Mouse (Mus musculus): ENCODE measurements at regions not wholly inside any gene's neighbourhood (a gene's known extent, or its start where the extent isn't known, plus 50 kb on each side); places are given as distances from the start of the nearest gene placed in this dataset.

DNA sequence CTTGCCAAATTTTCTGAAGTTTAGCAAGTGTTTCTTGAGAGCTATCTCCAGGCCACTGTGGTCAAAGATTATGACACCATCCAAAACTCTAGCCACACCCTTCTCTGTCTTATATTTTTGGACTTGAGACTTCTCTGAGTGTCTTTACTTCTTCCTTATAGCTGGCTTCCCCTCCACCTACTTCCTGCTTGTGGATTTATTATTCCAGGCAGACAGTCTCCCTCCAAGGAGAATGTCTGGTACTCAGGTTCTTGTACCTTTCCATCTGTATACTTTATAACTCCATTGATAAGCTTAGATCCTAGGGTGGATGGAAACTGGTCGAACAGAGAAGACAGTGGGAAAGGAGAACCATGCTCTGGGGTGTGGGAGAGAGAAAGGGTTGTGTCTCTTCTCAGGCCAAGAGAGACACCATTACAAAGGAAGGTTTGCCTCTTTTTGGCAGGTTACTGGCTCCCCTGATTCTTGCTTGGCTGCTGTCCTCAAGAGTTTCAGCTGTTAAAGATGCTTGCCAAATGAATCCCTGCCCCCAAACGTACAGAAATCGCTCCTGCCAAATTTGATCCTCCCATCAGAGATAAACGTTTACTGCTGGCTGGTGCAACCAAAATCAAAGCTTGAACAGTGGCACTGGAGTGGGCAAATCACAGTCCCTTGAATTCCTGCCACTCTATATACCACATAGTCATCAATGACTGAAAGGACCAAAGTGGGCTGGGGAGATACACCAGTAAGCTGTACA lies 125.5 kb downstream of the Rps24 start:
- DNase-seq (no peak), ATAC-seq (no peak)
- no peak overlapping the region for H3K4me2 ChIP-seq (ENCODE audit: low read depth, low read length)
- no peak overlapping the region for H3K27ac ChIP-seq (ENCODE audit: low read depth)
- H3K9me3 ChIP-seq (ENCODE audit: low read length): no peaks in the 10 kb centered on the region
- TF ChIP-seq EP300 (IDR thresholded peaks at IDR 0.05; ENCODE audit: low read depth) (no peak), CTCF (IDR thresholded peaks at IDR 0.05; ENCODE audit: low read depth) (no peak)
- no peaks in the 10 kb centered on the region for H3K36me3 ChIP-seq (replicated peaks; ENCODE audit: insufficient read depth, low read length)
- H3K9ac ChIP-seq (replicated peaks): no peak overlapping the region
- H3K27me3 ChIP-seq (ENCODE audit: insufficient read depth, low read length): no peaks in the 10 kb centered on the region
- H3K4me3 ChIP-seq (ENCODE audit: low read depth, low read length): no peak overlapping the region
- no peaks in the 10 kb centered on the region for H3K4me1 ChIP-seq (ENCODE audit: insufficient read depth)
- WGBS (ENCODE audit: insufficient replicate concordance): 61% methylated on average over 4 of the region's 4 CpGs

DNA sequence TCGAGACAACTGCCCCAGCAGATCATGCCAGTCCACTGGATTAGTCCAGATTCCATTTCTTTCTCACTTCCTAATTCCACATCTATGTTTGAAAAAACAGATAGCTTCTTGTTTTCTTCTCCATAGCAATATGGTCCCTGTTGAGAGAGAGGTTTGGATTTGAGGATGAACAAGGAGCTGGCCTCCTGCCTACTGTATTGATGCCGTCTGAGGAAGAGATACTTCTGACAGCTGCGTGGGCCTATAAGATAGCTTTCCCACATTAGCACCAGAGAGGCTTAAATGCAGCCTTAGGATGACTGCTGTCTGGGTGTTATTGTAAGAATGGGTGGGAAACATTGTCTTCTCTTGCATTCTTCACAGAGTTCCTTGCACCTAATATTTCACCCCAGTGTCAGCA lies 128.9 kb downstream of the Rps24 start:
- H3K4me2 ChIP-seq (ENCODE audit: low read depth, low read length): no peak overlapping the region
- 79% methylated on average over 3 of the region's 3 CpGs for WGBS (ENCODE audit: insufficient replicate concordance)
- DNase-seq (no peak), ATAC-seq (no peak)
- H3K9me3 ChIP-seq (ENCODE audit: low read length): no peaks in the 10 kb centered on the region
- no peak overlapping the region for H3K4me3 ChIP-seq (ENCODE audit: low read depth, low read length)
- H3K4me1 ChIP-seq (ENCODE audit: insufficient read depth): no peaks in the 10 kb centered on the region
- H3K27ac ChIP-seq (ENCODE audit: low read depth): no peak overlapping the region
- no peaks in the 10 kb centered on the region for H3K36me3 ChIP-seq (replicated peaks; ENCODE audit: insufficient read depth, low read length)
- H3K9ac ChIP-seq (replicated peaks): no peak overlapping the region
- H3K27me3 ChIP-seq (ENCODE audit: insufficient read depth, low read length): no peaks in the 10 kb centered on the region
- no peak for TF ChIP-seq EP300 (IDR thresholded peaks at IDR 0.05; ENCODE audit: low read depth)
- TF ChIP-seq CTCF (IDR thresholded peaks at IDR 0.05; ENCODE audit: low read depth): no peak

DNA sequence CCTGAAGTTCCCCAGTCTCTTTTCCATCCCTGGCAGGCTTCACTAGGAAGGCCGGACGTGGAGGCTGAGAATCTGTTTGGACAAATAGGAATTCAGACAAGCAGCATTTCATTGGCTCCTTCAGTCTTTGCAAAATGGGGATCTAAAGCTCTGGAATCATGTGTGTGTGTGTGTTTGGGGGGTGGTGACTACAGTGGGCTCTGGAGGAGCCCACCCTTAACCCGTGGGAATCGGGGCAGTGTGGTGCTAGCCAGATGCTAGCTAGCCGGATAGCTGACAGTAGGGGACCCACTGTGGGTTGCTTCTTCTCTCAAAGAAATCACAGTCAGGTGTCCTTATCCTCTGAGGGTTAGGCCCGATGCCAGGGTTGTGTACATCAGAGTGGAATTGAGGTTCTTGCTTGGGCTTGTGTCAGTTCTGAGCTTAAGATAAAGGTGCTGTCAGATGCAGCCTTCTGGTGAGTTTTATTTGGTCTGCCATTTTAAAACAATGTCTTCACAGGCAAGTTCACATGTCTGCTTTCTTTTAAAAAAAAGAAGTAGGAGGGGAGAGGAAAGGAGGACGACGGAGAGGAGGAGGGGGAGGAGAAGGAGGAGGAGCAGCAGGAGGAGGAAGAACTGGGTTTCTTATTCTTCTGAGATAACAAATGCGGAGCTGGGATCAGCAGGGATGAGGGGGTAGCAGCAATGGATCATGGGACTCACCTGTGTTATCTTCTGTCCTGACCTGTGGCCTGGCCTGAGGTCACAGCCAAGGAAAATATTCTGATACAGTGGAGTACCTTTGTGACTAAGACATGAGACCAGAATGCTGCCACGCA lies 129.6 kb downstream of the Rps24 start:
- Histone ChIP-seq H3K4me2 (ENCODE audit: low read depth, low read length) (no peak overlapping the region), H3K36me3 (replicated peaks; ENCODE audit: insufficient read depth, low read length) (no peaks in the 10 kb centered on the region), H3K9ac (replicated peaks) (no peak overlapping the region), H3K4me1 (ENCODE audit: insufficient read depth) (no peaks in the 10 kb centered on the region), H3K27ac (ENCODE audit: low read depth) (no peak overlapping the region), H3K27me3 (ENCODE audit: insufficient read depth, low read length) (no peaks in the 10 kb centered on the region), H3K9me3 (ENCODE audit: low read length) (no peaks in the 10 kb centered on the region), H3K4me3 (ENCODE audit: low read depth, low read length) (no peak overlapping the region)
- ATAC-seq (no peak), DNase-seq (no peak)
- 59% methylated on average over 10 of the region's 10 CpGs for WGBS (ENCODE audit: insufficient replicate concordance)
- TF ChIP-seq CTCF (IDR thresholded peaks at IDR 0.05; ENCODE audit: low read depth) (no peak), EP300 (IDR thresholded peaks at IDR 0.05; ENCODE audit: low read depth) (no peak)

DNA sequence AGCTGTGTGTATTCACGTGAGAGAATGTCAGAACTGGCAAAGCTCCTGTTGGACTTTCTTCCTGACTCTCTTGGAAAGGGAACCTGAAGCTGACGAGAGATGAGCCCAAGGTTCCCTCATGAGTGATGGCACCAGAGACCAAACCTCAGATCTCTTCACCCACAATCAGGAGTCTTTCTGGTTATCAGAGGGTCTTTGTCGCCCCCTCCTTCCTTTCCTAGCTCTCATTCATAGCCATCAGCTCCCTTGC lies 130.1 kb downstream of the Rps24 start:
- H3K4me1 ChIP-seq (ENCODE audit: insufficient read depth): no peaks in the 10 kb centered on the region
- no peaks in the 10 kb centered on the region for H3K36me3 ChIP-seq (replicated peaks; ENCODE audit: insufficient read depth, low read length)
- no peak overlapping the region for H3K4me3 ChIP-seq (ENCODE audit: low read depth, low read length)
- no peaks in the 10 kb centered on the region for H3K27me3 ChIP-seq (ENCODE audit: insufficient read depth, low read length)
- no peaks in the 10 kb centered on the region for H3K9me3 ChIP-seq (ENCODE audit: low read length)
- no peak overlapping the region for H3K27ac ChIP-seq (ENCODE audit: low read depth)
- ATAC-seq (no peak), DNase-seq (no peak)
- TF ChIP-seq CTCF (IDR thresholded peaks at IDR 0.05; ENCODE audit: low read depth) (no peak), EP300 (IDR thresholded peaks at IDR 0.05; ENCODE audit: low read depth) (no peak)
- H3K9ac ChIP-seq (replicated peaks): no peak overlapping the region
- WGBS (ENCODE audit: insufficient replicate concordance): 53% methylated on average over 3 of the region's 3 CpGs
- H3K4me2 ChIP-seq (ENCODE audit: low read depth, low read length): no peak overlapping the region

DNA sequence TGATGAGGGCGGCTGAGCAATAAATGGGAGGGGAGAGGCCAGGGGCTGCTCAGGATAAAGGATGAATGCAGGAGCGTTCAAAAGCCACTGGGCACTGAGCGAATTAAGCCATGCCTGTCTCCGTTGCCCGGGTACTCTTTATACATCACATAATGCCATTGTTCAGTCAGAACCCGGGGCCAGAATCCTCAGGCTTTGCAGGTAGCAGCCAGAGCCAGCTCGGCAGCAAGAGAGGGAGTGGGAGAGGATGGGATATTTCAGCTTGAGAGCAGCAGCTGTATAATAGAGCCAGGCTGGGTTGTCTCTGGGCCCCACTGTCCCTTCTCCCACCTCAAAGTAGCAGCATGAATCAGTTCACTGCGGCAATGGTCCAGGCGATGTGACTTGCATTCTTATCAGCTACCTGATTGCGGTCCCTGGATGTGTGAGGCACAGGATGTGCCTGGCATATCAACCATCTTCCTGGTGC lies 130.5 kb downstream of the Rps24 start:
- Histone ChIP-seq H3K4me2 (ENCODE audit: low read depth, low read length) (no peak overlapping the region), H3K27me3 (ENCODE audit: insufficient read depth, low read length) (no peaks in the 10 kb centered on the region)
- WGBS (ENCODE audit: insufficient replicate concordance): 75% methylated on average over 10 of the region's 10 CpGs

DNA sequence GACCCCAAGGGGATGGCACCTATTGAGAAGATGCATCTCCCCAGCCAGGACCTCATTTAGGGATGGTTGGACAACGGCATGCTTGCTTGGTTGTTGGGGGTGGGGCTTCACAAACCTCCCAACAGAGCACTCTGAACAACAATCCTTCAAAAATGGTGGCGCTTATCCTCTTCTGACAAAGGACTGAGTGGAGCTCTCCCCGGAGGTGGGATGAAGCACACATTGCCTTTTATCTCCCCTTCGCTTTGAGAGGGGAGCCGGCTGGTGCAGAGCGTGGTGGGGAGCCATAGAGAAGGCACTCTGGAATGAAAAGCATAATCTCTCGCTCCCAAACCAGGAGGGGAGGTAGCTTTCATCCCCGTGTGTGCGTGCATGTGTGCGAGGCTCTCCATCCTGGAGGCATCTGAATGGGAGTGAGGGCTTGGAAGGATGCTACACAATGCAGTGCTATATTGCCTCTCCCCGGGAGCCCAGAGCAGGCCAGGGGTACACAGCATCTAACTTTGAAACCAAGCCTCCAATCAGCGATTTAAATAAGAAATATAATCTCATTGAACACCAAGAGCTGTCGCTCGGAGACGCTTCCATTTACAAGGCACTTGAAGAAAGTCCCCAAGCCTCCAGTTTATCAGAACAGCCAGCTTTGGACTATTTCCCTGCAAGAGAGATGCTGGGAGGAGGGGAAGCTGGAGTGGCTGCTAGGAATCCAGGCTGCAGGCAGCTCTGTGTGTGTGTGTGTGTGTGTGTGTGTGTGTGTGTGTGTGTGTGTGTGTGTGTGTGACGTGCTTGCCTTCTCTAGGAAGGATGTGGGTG lies 131.5 kb downstream of the Rps24 start:
- H3K27ac ChIP-seq (ENCODE audit: low read depth): no peak overlapping the region
- no peaks in the 10 kb centered on the region for H3K4me1 ChIP-seq (ENCODE audit: insufficient read depth)
- DNase-seq (peak; percentile 18), ATAC-seq (no peak)
- H3K4me3 ChIP-seq (ENCODE audit: low read depth, low read length): no peak overlapping the region
- no peak overlapping the region for H3K9ac ChIP-seq (replicated peaks)
- H3K27me3 ChIP-seq (ENCODE audit: insufficient read depth, low read length): no peaks in the 10 kb centered on the region
- H3K36me3 ChIP-seq (replicated peaks; ENCODE audit: insufficient read depth, low read length): no peaks in the 10 kb centered on the region
- no peak overlapping the region for H3K4me2 ChIP-seq (ENCODE audit: low read depth, low read length)
- H3K9me3 ChIP-seq (ENCODE audit: low read length): no peaks in the 10 kb centered on the region
- 46% methylated on average over 16 of the region's 16 CpGs for WGBS (ENCODE audit: insufficient replicate concordance)
- TF ChIP-seq CTCF (IDR thresholded peaks at IDR 0.05; ENCODE audit: low read depth) (no peak), EP300 (IDR thresholded peaks at IDR 0.05; ENCODE audit: low read depth) (no peak)

More for the DNA sequence above, 130.5 kb downstream of the Rps24 start:
- TF ChIP-seq CTCF (IDR thresholded peaks at IDR 0.05; ENCODE audit: low read depth): no peak
- no peak for TF ChIP-seq EP300 (IDR thresholded peaks at IDR 0.05; ENCODE audit: low read depth)
- Histone ChIP-seq H3K36me3 (replicated peaks; ENCODE audit: insufficient read depth, low read length) (no peaks in the 10 kb centered on the region), H3K9ac (replicated peaks) (no peak overlapping the region), H3K4me3 (ENCODE audit: low read depth, low read length) (no peak overlapping the region), H3K4me1 (ENCODE audit: insufficient read depth) (no peaks in the 10 kb centered on the region), H3K9me3 (ENCODE audit: low read length) (no peaks in the 10 kb centered on the region), H3K27ac (ENCODE audit: low read depth) (no peak overlapping the region)
- ATAC-seq: no peak
- no peak for DNase-seq

Measured in liver, postnatal 0 days (tissue).